Mouse (Mus musculus): ENCODE results near the gene 1810024B03Rik. TPM values are rescaled to one million over a fixed set of nuclear protein-coding genes. Genes with fewer than 3 reads are reported as not detected.
"Not testable (repeated sequence)": the region's sequence is repeated elsewhere in the genome, so short reads cannot be mapped to it uniquely, and the experiment has no call there.

1810024B03Rik gene
- polyA plus RNA-seq, 1 experiment: 1.2 TPM

- no peak for DNase-seq (ENCODE audit: low read depth)
Measured at GRCm38 (mm10) chr2:127240065-127240464, 32.0 kb upstream of the 1810024B03Rik start.

GRCm38 (mm10) chr2:127237897-127238610 is 30.0 kb upstream of the 1810024B03Rik start:
- no peak for TF ChIP-seq CTCF (IDR thresholded peaks at IDR 0.05; ENCODE audit: borderline replicate concordance, extremely low read depth, insufficient read depth, insufficient read length)
- no peak for TF ChIP-seq POLR2A (IDR thresholded peaks at IDR 0.05; ENCODE audit: borderline replicate concordance, extremely low read depth, insufficient read depth, insufficient read length, poor library complexity, severe bottlenecking)
- DNase-seq (ENCODE audit: low read depth): no peak

More at GRCm38 (mm10) chr2:127240065-127240464, 32.0 kb upstream of the 1810024B03Rik start:
- TF ChIP-seq CTCF (IDR thresholded peaks at IDR 0.05; ENCODE audit: borderline replicate concordance, extremely low read depth, insufficient read depth, insufficient read length): no peak
- no peak for TF ChIP-seq POLR2A (IDR thresholded peaks at IDR 0.05; ENCODE audit: borderline replicate concordance, extremely low read depth, insufficient read depth, insufficient read length, poor library complexity, severe bottlenecking)

- TF ChIP-seq CTCF (IDR thresholded peaks at IDR 0.05; ENCODE audit: borderline replicate concordance, extremely low read depth, insufficient read depth, insufficient read length) (no peak), POLR2A (IDR thresholded peaks at IDR 0.05; ENCODE audit: borderline replicate concordance, extremely low read depth, insufficient read depth, insufficient read length, poor library complexity, severe bottlenecking) (no peak)
- no peak for DNase-seq (ENCODE audit: low read depth)
Measured at GRCm38 (mm10) chr2:127225261-127225660, 17.2 kb upstream of the 1810024B03Rik start.

- no peak for DNase-seq (ENCODE audit: low read depth)
- no peak for TF ChIP-seq POLR2A (IDR thresholded peaks at IDR 0.05; ENCODE audit: borderline replicate concordance, extremely low read depth, insufficient read depth, insufficient read length, poor library complexity, severe bottlenecking)
- TF ChIP-seq CTCF (IDR thresholded peaks at IDR 0.05; ENCODE audit: borderline replicate concordance, extremely low read depth, insufficient read depth, insufficient read length): no peak
Measured at GRCm38 (mm10) chr2:127217746-127218145, 9.7 kb upstream of the 1810024B03Rik start.

- no peak for TF ChIP-seq CTCF (IDR thresholded peaks at IDR 0.05; ENCODE audit: borderline replicate concordance, extremely low read depth, insufficient read depth, insufficient read length)
- TF ChIP-seq POLR2A (IDR thresholded peaks at IDR 0.05; ENCODE audit: borderline replicate concordance, extremely low read depth, insufficient read depth, insufficient read length, poor library complexity, severe bottlenecking): no peak
- no peak for DNase-seq (ENCODE audit: low read depth)
Measured at GRCm38 (mm10) chr2:127210701-127211100, 2.6 kb upstream of the 1810024B03Rik start.

- TF ChIP-seq POLR2A (IDR thresholded peaks at IDR 0.05; ENCODE audit: borderline replicate concordance, extremely low read depth, insufficient read depth, insufficient read length, poor library complexity, severe bottlenecking): no peak
- TF ChIP-seq CTCF (IDR thresholded peaks at IDR 0.05; ENCODE audit: borderline replicate concordance, extremely low read depth, insufficient read depth, insufficient read length): no peak
- no peak for DNase-seq (ENCODE audit: low read depth)
Measured at GRCm38 (mm10) chr2:127208452-127208769, 331 bp upstream of the 1810024B03Rik start.

GRCm38 (mm10) chr2:127206916-127207315 is 1.2 kb downstream of the 1810024B03Rik start:
- no peak for DNase-seq (ENCODE audit: low read depth)
- TF ChIP-seq POLR2A (IDR thresholded peaks at IDR 0.05; ENCODE audit: borderline replicate concordance, extremely low read depth, insufficient read depth, insufficient read length, poor library complexity, severe bottlenecking) (no peak), CTCF (IDR thresholded peaks at IDR 0.05; ENCODE audit: borderline replicate concordance, extremely low read depth, insufficient read depth, insufficient read length) (no peak)

GRCm38 (mm10) chr2:127205936-127206335 is 2.1 kb downstream of the 1810024B03Rik start:
- DNase-seq (ENCODE audit: low read depth): not testable (repeated sequence)

- TF ChIP-seq POLR2A (IDR thresholded peaks at IDR 0.05; ENCODE audit: borderline replicate concordance, extremely low read depth, insufficient read depth, insufficient read length, poor library complexity, severe bottlenecking): no peak
- TF ChIP-seq CTCF (IDR thresholded peaks at IDR 0.05; ENCODE audit: borderline replicate concordance, extremely low read depth, insufficient read depth, insufficient read length): peak; percentile 72; the same call in 1 of the 2 replicates
- peak; percentile 78 for DNase-seq (ENCODE audit: low read depth)
Measured at GRCm38 (mm10) chr2:127204932-127205331, 3.1 kb downstream of the 1810024B03Rik start.

- TF ChIP-seq CTCF (IDR thresholded peaks at IDR 0.05; ENCODE audit: borderline replicate concordance, extremely low read depth, insufficient read depth, insufficient read length) (no peak), POLR2A (IDR thresholded peaks at IDR 0.05; ENCODE audit: borderline replicate concordance, extremely low read depth, insufficient read depth, insufficient read length, poor library complexity, severe bottlenecking) (no peak)
- no peak for DNase-seq (ENCODE audit: low read depth)
Measured at GRCm38 (mm10) chr2:127189574-127189973, 18.5 kb downstream of the 1810024B03Rik start.

GRCm38 (mm10) chr2:127182598-127183381 is 25.3 kb downstream of the 1810024B03Rik start:
- TF ChIP-seq POLR2A (IDR thresholded peaks at IDR 0.05; ENCODE audit: borderline replicate concordance, extremely low read depth, insufficient read depth, insufficient read length, poor library complexity, severe bottlenecking) (peak; percentile 71; the same call in 1 of the 2 replicates), CTCF (IDR thresholded peaks at IDR 0.05; ENCODE audit: borderline replicate concordance, extremely low read depth, insufficient read depth, insufficient read length) (no peak)
- peak; percentile 98 for DNase-seq (ENCODE audit: low read depth)

GRCm38 (mm10) chr2:127166261-127166660 is 41.8 kb downstream of the 1810024B03Rik start:
- 0 out of 2 replicates have a peak, but pooled peaks have one; percentile 8 for TF ChIP-seq CTCF (IDR thresholded peaks at IDR 0.05; ENCODE audit: borderline replicate concordance, extremely low read depth, insufficient read depth, insufficient read length)
- DNase-seq (ENCODE audit: low read depth): peak; percentile 76
